Mouse (Mus musculus) layer of hippocampus, adult 9-10 months (tissue): ENCODE data around the gene Cacna2d4.

Experiments used
- DNase-seq: peaks from one replicate; pipeline ENCODE4 v3.0.0; 2022; ENCODE audit warnings: low spot score

The Cacna2d4 gene

DNA sequence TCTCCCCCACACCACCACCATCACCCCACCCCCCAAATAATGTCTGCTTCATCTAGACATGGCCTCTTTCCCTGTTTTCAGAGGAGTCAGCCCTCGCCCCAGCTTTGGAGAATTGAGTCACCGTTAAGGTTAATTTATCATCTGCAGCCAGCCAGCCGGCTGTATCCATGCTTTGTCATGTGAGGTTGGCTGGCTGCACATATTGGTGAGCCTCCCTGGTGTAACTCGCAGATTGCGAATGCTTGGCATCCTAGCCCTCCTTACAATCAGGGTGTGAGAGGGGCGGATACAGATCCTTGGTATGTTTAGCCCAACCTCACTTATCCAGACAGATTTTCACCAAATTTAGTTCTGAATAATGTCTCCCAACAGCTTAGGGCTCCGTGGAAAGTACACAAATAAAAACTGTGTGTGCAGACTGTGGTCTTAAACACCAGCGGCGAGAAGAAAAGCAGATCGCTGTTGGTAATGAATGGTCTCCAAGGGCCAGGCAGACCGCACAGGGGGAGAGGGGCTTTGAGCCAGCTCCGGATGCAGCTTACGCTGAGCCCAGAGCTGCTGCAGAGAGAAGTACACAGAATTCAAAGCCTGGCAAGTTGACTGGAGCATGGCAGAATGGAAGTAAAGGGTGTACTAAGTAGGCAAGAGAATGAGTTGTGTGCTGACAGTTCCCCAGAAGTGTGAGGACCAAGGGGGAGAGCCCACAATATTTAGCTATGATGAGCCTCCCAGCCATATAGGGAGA lies 11.7 kb upstream of the Cacna2d4 start:
- DNase-seq: no peak

DNA sequence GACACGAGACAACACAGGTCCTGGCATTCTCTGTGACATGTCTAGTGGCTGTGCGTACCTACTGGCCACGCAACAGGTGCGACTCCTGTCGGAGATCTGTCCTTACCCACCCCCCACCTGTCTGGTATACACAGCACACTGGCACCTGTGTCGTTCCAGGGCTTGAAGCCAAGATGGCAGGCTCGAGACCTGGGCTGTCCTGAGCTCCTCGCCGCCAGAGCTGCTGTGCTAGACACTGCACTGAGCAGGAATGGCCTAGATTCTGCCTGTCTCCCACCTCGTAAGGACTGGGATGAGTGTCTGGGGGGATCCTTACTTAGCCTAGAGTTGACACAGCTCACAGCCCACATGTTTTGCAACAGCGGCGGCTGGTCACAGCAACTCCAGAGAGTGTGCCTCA lies 11.1 kb upstream of the Cacna2d4 start:
- no peak for DNase-seq

DNA sequence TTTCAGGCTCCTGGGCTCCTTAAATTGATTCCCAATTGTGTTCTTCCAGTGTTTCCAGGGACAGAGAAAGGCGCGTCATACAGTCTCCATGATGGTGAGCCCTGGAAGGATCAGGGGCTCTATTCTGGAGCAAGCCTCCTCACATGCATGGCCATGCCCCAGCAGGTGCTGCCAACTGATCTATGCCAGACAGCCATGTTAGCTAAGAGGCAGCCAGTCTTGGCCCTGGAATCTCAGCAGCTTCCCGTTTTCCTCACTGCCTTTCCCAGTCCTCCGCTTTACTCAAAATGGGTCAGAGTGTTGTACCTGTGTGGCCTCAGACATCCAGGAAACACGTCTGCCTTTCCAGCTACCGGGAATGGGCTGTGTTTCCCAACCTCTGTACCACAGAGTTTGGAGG lies 10.6 kb upstream of the Cacna2d4 start:
- no peak for DNase-seq

DNA sequence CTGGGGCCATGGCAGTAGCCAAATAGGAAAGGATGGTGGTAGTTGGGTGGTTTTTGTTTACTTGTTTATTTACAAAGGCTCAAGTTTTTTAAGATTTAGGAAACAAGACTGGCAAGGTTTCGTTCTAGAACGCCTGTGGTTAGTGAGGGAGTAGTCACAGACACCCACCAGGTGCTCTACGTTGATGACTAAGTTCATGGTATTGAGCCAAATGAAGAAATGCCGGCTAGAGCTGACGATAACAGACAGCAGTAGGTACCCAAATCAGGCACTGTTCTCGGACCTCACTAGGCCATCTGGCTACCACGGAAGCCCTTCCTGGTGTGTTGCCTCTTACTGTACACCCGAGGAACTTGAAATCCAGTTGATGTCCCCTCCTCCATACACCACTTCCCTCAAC lies 9.3 kb upstream of the Cacna2d4 start:
- DNase-seq: no peak

DNA sequence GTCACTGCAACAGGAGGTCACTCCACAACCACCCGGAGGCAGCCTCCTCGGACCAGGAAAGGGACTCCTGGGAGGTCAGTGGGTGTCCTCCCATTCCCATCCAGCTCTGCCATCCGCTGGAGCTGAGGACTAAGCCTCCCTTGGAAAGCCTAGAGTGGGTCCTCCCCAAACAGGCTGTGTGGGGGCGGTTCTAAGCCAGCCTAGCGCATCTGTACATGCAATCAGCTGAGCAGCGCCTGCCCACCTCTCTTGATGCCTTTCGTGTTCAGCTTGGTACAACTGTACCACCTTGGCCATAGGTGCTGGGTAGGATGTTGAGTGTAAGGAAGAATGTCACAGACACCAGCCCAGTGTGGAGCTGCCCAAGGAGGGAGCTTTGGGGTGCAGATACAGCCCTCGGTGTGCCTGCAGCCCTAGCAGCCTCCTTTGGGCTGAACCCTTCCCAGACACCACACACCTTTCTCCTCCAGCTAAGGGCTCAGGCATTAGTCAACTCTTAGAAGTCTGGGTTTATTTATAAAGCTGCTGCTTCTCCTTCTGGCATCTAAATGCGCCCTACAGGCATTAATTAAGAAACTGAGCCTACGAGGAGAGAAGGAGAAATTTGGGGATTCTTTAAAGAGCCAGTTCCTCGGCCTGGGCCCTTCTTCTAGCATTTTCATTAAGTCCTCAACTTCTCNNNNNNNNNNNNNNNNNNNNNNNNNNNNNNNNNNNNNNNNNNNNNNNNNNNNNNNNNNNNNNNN lies 7.3 kb upstream of the Cacna2d4 start:
- no peak for DNase-seq

DNA sequence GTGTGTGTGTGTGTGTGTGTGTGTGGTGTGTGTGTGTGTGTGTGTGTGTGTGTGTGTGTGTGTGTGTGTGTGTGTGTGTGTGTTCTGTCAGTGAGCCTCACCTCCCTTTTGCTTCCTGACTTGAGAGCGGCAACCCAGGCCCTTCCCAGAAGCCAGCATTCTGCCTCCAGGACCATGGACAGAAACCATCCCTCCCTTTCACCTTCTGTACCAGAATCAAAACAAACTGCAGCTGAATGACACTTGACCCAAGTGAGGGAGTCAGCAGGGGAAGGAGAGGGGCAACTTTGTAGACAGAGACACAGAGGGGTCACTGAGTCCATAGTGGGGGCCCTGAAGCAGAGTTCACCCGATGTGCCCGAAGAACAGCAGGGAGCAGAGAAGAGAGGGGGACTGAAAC lies 3.3 kb upstream of the Cacna2d4 start:
- DNase-seq: no peak

DNA sequence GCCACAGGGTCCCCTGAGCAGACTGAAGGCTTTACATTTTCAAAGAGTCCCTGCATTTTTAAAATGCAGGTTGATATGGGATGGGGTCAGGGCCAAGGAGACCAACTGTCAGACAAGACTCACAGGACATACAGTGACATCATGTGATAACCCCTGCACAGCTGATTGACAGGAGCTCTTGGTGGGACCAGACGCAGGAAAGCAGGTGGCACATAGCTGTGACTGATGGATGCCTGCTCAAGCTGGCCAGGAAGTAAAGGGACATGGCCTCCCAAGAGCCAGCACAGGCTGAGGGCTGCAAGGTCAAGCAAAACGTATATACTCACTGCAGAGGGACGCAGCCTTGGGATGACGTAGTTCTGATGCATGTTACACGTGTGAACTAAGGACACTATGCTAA lies 885 bp upstream of the Cacna2d4 start:
- DNase-seq: no peak

DNA sequence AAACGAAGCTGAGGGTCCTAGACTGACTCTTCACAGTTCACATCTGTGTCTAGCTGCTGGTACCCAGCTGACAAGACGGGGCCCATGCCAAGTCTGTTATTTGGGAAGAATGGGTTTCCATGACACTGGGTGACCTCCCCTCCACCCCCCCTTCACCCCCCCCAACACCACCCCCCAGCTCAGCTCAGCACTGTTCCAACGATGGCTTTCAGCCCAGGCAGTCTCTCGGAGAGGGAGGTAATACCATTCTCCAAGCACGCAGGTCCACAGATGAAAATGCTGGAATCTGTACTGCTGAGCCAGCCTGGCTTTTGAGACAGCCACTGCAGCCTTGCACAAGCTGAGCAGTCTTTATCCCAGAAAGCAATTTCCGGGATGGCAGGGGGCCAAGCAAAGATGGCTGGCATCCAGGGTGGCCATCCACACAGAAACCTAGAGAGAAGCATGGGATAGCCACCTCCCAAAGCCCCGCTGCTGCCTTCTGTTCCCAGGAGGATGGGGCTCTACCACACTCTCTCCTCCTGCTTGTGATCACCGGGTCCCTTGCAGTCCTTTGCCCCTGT lies 1.2 kb downstream of the Cacna2d4 start:
- DNase-seq: peak; percentile 53

DNA sequence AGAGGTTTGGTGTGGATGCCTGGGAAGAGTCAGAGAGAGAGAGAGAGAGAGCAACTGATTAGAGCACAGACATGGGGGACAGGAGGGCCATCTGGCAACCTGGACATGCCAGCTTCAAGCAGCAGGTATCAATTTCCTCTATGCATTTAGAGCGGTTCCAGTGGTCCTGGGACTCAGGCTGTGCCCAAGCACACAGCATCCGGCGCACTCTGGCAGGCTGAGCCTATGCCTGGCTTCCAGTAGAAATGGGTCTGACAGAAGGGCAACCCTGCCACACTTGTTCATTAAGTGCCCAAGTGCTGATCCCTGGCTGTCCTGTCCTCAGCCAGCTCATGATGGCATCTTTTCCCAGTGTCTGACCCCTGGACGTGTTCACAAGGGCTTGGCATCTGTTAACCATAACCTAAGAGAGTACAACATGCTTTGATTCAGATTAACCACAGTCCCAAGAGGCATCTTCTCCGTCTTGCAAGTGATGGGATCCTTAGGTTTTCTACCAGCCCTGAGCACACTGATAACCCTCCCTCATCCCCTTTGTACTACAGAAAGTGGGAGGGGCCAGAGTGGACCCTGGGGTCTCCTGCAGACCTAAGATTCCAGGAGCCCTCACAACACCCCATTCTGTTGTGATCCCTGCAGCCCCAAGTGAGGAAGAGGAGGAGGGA lies 3.1 kb downstream of the Cacna2d4 start:
- DNase-seq: no peak

DNA sequence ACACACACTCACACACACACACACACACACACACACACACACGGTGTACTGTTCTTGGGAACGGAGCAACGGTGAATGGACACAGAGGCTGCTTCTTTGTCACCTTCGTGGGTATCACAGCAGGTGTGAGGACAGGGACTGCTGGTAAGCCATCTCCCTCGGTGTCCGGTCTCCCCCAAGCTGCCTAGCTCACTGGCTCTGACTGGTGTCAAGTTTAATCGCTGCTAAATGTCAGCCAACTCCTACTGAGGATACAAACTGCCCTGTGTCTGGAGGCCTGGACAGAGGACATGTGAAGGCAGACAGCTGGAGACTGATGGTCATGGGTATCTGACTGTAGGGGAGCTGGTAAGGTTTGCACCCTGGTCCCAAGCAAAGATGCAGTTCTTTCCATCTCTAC lies 3.9 kb downstream of the Cacna2d4 start:
- DNase-seq: no peak

DNA sequence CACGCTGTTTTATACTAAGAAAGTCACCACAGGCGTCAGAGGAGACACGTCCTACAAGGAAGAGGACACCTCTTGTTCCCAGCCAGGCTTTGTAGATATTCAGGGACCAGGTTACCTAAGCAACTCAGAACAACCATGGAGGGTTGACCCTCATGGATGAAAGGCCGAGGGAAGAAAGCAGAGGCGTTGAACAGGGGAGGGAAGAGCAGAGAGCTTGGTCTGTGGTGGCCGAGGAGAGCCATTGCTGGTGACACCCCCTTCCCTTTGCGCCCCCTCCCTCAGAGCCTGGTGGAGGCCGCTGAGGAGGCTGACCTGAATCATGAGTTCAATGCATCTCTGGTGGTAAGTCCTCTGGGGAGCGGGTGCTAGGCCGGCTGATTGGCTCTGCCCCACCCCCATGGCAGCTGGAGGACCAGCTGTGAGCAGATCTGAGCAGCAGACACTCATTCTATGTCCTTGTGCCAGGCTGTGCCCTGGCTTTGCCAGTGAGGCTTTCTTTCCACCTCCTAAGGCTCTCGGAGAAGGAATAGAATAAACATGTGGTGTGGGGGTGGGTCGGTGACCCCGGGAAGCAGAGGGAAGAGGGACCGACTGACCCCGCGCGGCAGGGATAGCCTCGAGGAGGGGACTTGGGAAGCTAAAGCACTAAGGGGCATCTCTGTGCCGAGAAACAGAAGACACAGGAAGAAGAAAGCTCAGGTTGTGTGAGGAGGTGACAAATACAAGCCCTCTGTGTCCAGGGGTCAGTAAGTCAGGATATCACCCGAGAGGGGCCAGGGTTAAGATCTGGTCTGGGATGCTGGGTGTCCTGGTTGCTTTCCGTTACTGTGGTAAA lies 4.8 kb downstream of the Cacna2d4 start:
- no peak for DNase-seq

DNA sequence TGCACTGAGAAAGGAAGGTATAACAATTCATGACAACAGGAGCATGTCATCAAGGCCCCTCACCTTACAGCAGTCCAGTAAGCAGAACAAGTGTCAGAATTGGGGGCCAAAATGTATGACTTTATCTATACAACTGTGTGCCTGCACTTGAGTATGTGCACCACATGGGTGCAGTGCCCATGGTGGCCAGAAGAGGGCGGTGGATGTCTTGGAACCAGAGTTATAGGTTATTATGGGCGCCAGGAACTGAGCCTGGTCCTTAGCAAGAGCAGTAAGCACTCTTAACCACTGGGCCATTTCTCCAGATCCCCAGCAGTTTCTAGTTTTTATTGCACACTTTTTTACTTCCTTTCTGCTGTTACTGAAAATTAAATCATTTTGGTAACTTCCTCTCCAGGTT lies 9.8 kb downstream of the Cacna2d4 start:
- no peak for DNase-seq

DNA sequence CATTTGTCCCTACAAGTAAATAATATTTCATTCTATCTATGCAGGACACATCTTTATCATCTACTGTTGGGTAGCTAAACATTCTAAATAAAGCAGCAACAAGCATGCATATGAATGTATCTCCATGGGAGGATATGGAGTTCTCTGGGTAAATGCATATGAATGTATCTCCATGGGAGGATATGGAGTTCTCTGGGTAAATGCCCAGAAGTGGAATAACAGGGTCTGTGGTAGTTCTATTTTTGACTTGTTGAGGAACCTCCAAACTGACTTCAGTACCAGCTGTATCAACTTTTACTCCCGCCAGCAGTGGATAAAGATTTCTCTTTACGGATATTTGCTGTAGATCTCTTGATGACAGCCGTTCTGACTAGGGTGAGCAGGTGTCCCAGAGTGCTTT lies 12.3 kb downstream of the Cacna2d4 start:
- DNase-seq: no peak

DNA sequence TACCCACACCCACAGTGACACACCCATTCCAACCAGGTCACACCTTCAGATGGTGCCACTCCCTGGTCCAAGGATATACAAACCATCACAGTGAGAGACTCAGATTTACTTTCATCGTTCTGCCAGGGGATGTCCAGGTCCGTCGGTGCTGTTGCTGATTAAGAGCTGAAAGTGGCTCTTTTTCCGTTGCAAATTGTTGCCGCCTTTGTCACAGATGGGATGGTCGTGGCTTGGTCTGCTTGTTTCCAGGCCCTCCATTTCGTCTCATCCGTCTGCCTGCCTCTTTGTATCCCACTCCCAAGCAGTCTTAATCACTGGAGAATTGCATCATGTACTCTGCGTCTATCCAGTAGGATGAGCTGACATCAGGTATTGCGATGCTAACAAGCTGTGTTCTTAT lies 13.4 kb downstream of the Cacna2d4 start:
- no peak for DNase-seq

DNA sequence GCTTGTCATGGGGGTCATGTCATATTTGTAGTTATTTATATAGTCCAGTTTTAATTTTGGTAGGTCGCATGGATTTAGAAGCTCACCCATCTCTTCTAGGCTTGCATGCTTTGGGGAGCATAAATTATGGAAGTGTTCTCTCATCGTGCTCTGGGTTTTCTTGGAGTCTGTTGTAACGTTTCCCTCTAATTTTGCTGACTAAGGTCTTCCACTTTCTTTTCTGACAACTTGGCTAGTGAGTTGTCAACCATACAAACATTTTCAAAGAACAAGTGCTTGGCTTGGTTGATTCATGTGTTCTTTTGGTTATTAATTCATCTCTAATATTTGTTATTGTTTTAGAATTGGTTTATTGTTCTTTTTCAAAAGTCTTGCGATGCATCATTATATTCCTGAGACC lies 15.4 kb downstream of the Cacna2d4 start:
- no peak for DNase-seq

DNA sequence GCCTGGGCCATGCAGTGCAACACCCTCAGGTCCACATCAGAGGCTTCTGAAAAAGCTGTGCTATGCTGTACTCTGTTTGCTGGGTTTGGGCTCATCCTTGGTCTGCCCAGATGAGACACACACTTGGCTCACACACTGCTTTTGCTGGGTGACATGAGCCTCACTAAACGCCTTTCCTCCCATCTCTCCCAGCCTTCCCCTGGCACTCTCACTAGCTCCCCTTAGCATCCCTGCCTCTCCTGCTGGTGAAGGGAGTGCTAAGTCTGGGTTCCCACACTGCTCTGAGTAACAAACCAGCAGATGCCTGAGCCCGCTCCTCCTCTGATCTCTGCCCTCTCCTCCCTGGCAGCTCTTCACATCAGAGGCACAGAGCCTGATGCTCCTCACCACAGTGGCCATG lies 40.4 kb downstream of the Cacna2d4 start:
- DNase-seq: no peak

DNA sequence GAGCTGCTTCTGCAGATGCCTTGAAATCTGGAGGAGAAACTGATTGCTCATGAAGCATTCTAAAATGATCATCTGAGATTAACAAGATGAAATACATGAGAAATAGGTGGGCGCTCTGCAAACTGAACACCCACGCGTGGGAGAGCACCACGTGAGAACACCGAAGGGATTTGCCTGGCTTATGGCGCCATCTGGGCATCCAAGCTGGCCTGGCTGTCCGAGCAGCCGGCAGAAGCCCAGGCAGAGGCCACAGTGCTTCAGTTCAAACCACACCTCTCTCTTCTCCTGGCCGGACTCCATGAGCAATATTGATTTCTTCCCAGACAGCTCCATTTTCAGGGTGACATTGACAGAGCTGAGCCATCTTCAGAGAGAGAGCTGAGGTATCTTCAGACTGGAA lies 44.4 kb downstream of the Cacna2d4 start:
- DNase-seq: peak; percentile 29

DNA sequence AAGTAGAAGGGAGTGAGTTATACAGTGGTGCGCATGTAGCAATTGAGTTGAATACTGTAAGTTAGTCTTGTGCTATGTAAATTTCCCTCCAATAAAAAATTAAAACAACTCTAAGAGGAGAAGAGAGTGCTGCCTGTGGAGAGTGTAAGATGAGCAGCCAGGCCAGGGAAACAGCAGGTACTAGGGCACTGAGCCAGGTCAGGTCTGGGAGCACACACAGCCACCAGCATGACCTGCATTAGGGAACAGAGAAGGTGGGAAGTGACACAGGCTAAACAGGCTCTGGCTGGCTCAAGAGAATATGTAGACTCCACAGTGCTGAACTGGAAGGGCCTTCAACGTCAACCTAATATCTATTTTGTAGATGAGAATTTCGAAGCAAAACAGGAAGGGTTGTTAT lies 65.0 kb downstream of the Cacna2d4 start:
- no peak for DNase-seq

DNA sequence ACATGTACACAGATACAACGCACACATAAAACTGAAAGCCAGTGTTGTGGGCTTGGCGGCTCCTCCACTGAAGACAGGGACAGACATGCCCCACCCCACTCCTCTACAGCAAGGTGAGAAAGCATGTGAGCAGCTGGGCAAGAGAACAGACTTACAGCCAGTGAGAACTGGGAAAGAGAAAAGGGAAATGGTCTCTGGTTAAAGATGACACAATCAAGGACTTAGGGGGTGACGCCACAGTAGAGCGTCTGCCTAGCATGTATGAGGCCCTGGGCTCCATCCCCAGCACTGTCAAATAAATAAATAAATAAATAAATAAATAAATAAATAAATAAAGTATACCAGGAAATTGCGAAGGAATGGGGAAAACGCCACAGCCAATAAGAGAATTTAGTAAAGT lies 67.0 kb downstream of the Cacna2d4 start:
- no peak for DNase-seq

DNA sequence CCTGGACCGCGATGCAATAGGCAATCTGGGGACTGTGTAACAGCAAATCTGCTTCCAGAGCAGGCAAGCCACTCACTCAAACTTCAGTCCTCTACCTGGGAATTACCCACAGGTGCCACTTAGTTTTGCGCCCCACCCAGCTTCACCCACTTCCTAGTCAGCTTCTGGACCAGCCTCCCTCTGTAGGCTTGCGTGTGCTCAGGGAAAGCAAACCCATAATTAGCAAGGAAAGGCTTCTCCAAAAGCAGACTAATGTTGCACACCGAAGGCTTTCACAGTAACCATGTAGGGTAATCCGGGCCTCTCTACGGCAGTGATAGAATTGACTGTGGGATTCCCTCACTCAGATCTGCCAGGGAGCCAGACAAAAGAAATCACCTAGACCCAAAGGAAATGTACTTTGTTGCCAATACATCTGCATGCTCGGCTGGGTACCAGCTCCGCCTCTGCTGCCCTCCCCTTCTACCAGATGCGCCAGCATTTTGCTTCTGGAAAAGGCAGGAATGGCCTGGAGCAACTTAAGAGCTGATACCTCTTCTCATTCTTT lies 71.6 kb downstream of the Cacna2d4 start:
- no peak for DNase-seq

DNA sequence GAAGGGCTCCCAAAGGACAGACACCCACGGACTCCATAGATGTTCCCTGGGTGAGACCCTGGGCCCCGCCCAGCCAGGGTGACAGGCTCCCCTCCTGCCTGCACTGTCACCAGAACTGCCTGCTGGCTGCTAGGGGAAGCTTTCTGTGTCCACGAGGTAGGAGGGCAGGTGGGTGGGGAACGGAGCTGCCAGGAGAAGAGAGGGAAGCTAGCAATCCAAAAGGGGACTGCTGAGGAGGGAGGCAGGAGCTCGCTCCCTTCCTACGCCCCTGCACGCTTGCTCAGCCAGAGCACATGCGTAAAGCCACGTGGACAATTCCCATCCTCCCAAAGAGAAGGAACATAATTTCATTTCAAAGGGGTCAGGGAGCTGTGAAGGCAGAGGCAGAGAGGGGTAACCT lies 73.8 kb downstream of the Cacna2d4 start:
- DNase-seq: no peak

DNA sequence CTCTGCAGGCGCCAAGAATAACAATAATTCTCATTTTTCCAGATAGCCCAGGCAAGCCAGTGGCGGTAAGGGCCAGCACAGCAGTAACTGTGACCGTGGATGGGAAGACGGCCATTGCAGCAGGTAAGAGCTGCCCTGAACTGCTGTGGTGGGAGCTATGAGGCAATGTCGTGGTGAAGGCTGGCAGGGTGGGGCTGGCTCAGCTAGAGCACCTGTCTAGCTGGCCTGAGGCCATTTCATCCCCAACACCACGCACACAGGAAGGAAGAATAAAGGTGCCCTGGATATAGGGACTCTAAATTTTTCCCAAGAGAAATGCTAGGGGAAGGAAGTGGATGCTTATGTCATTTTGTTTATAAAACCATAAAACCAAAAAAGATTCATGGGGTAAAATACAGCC lies 76.1 kb downstream of the Cacna2d4 start:
- no peak for DNase-seq
